Mouse (Mus musculus): ENCODE results near the gene Sesn3. TPM values are rescaled to one million over a fixed set of nuclear protein-coding genes. Genes with fewer than 3 reads are reported as not detected.
A peak's percentile ranks its signal among the peaks of the same experiment; 100 is the strongest.

The Sesn3 gene
- polyA plus RNA-seq, 1 experiment from 2014 or later: 17.7 TPM

DNA sequence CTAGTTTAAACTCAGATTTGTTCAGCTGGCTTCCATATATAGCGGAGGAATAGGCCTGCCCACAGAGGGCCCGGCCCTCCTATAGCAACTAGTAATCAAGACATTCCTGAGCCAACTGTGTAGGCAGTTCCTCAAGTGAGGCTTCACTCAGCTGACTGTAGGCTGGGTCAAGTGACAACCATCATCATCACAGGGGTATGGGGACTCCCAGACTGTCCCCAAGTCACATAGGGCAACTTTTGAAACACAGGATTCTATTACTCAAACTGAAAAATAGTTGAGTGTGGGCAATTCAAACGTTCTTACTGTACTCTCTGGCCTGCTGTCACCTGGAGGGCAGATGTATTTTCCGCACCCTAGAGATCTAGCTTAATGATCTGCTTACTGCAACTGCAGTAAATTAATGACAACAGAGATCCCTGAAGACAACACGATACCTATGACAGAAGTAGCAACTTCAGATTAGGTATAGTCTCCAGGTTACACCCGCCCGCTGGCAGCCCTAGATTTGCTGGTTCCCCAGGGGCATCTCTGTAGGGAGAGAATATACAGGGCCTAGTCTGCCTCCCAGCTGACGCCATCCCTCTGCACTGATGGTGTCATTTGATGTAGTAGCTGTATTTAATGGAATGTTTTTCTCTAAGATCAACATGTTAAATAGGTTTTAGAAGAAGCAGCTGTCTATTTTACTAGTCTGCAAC, 87.4 kb downstream of the Sesn3 start:
- 0 out of 2 replicates have a peak, but pooled peaks cover 4% of the 10 kb centered on the region for H3K36me3 ChIP-seq
- ATAC-seq (ENCODE audit: insufficient number of reproducible peaks, low FRiP score, low TSS enrichment, low read depth): peak; percentile 71
- H3K4me2 ChIP-seq (replicated peaks): no peak overlapping the region
- no peaks in the 10 kb centered on the region for H3K27me3 ChIP-seq
- H3K9ac ChIP-seq: no peak overlapping the region
- 77% methylated on average over 8 of the region's 8 CpGs for WGBS
- H3K4me3 ChIP-seq (replicated peaks): no peak overlapping the region
- H3K9me3 ChIP-seq (replicated peaks): no peaks in the 10 kb centered on the region
- no peak overlapping the region for H3K27ac ChIP-seq (replicated peaks)
- peaks cover 8% of the 10 kb centered on the region; the same call in 1 of the 2 replicates for H3K4me1 ChIP-seq

DNA sequence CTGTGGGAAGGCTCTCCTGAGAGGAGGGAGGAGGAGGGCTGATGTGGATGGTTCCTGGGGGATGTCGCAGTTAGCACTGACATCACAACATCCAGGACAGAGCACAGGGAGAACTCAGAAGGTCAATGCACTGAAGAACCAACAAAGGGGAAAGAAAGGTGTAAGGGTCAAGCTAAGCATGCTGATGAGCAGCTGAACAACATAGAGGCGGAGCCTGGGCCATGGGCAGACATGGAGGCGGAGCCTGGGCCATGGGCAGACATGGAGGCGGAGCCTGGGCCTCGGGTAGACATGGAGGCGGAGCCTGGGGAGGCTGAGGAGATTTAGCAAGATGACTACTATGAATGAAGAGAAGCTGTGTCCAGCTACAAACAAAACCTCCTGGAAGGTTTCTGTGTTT, 88.7 kb downstream of the Sesn3 start:
- no peak overlapping the region for H3K4me3 ChIP-seq (replicated peaks)
- H3K9ac ChIP-seq: no peak overlapping the region
- no peak overlapping the region for H3K27ac ChIP-seq (replicated peaks)
- no peaks in the 10 kb centered on the region for H3K9me3 ChIP-seq (replicated peaks)
- H3K27me3 ChIP-seq: no peaks in the 10 kb centered on the region
- peaks cover 8% of the 10 kb centered on the region; the same call in 1 of the 2 replicates for H3K4me1 ChIP-seq
- H3K4me2 ChIP-seq (replicated peaks): no peak overlapping the region
- no peaks in the 10 kb centered on the region for H3K36me3 ChIP-seq
- WGBS: 90% methylated on average over 6 of the region's 6 CpGs
- peak; percentile 34; the same call in 1 of the 2 replicates for ATAC-seq (ENCODE audit: insufficient number of reproducible peaks, low FRiP score, low TSS enrichment, low read depth)

DNA sequence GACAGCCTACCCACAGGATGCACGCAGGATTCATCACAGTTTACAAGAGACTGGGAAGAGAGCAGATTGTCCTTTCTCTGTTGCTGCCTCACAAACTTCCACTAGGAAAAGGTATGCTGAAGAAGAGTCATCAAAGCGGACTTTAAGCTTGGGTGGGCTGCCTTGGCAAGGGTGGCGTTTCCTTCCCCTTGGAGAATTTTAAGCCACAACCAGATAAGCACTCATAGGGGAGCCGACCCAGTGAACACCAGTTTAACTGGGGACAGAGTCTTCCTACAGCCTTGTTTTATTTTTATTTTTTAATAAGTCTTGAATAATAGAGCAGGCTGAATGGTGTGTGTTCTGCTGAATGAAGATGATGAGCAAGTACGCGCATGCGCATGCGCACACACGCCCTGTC, 89.9 kb downstream of the Sesn3 start:
- peaks cover 8% of the 10 kb centered on the region; the same call in 1 of the 2 replicates for H3K4me1 ChIP-seq
- no peaks in the 10 kb centered on the region for H3K9me3 ChIP-seq (replicated peaks)
- H3K4me2 ChIP-seq (replicated peaks): no peak overlapping the region
- H3K27me3 ChIP-seq: no peaks in the 10 kb centered on the region
- H3K4me3 ChIP-seq (replicated peaks): no peak overlapping the region
- WGBS: 91% methylated on average over 9 of the region's 9 CpGs
- H3K36me3 ChIP-seq: 0 out of 2 replicates have a peak, but pooled peaks cover 3% of the 10 kb centered on the region
- no peak for ATAC-seq (ENCODE audit: insufficient number of reproducible peaks, low FRiP score, low TSS enrichment, low read depth)
- H3K27ac ChIP-seq (replicated peaks): no peak overlapping the region
- H3K9ac ChIP-seq: no peak overlapping the region

- H3K27ac ChIP-seq (replicated peaks): peak overlapping the region; percentile 34; the same call in 1 of the 2 replicates
- ATAC-seq (ENCODE audit: insufficient number of reproducible peaks, low FRiP score, low TSS enrichment, low read depth): no peak
Observed at GRCm38 (mm10) chr9:14365481-14366125, 90.7 kb downstream of the Sesn3 start.

GRCm38 (mm10) chr9:14367850-14368249, 93.0 kb downstream of the Sesn3 start:
- no peak for ATAC-seq (ENCODE audit: insufficient number of reproducible peaks, low FRiP score, low TSS enrichment, low read depth)
- H3K27me3 ChIP-seq: no peaks in the 10 kb centered on the region
- H3K4me1 ChIP-seq: peaks cover 8% of the 10 kb centered on the region; the same call in 1 of the 2 replicates
- H3K27ac ChIP-seq (replicated peaks): no peak overlapping the region
- no peak overlapping the region for H3K4me2 ChIP-seq (replicated peaks)
- 94% methylated on average over 4 of the region's 4 CpGs for WGBS
- H3K4me3 ChIP-seq (replicated peaks): no peak overlapping the region
- H3K9ac ChIP-seq: no peak overlapping the region
- 0 out of 2 replicates have a peak, but pooled peaks cover 3% of the 10 kb centered on the region for H3K36me3 ChIP-seq
- no peaks in the 10 kb centered on the region for H3K9me3 ChIP-seq (replicated peaks)

More at GRCm38 (mm10) chr9:14365481-14366125, 90.7 kb downstream of the Sesn3 start:
- Histone ChIP-seq H3K9me3 (replicated peaks) (no peaks in the 10 kb centered on the region), H3K27me3 (no peaks in the 10 kb centered on the region), H3K4me2 (replicated peaks) (no peak overlapping the region), H3K36me3 (0 out of 2 replicates have a peak, but pooled peaks cover 3% of the 10 kb centered on the region), H3K9ac (no peak overlapping the region), H3K4me1 (peaks cover 8% of the 10 kb centered on the region; the same call in 1 of the 2 replicates), H3K4me3 (replicated peaks) (no peak overlapping the region)
- 54% methylated on average over 4 of the region's 4 CpGs for whole genome bisulfite sequencing

DNA sequence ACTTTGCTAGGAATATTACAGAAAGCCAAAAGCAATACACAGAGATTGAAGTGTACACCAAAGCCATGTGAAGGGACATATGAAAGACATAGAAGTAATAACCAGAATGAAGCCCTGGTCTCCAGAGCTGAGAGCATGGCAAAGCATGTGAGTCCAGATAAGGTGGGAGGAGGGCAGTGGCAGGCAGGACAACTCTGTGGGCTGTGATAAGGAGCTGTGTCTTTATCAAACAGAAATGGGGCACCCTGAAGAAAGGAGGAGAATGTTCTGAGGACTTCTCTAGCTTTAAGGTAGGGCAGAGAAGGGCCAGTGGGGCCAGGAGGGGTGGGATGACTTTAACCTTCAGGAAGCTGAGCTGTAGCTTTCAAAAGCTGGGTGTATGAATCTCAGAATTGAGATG, 94.4 kb downstream of the Sesn3 start:
- Histone ChIP-seq H3K9ac (no peak overlapping the region), H3K4me3 (replicated peaks) (no peak overlapping the region), H3K9me3 (replicated peaks) (no peaks in the 10 kb centered on the region), H3K4me2 (replicated peaks) (no peak overlapping the region), H3K36me3 (0 out of 2 replicates have a peak, but pooled peaks cover 3% of the 10 kb centered on the region), H3K27ac (replicated peaks) (no peak overlapping the region), H3K4me1 (peaks cover 8% of the 10 kb centered on the region; the same call in 1 of the 2 replicates), H3K27me3 (no peaks in the 10 kb centered on the region)
- no peak for ATAC-seq (ENCODE audit: insufficient number of reproducible peaks, low FRiP score, low TSS enrichment, low read depth)

GRCm38 (mm10) chr9:14372440-14372839, 97.6 kb downstream of the Sesn3 start:
- H3K4me1 ChIP-seq: no peaks in the 10 kb centered on the region
- H3K36me3 ChIP-seq: 0 out of 2 replicates have a peak, but pooled peaks cover 3% of the 10 kb centered on the region
- H3K9me3 ChIP-seq (replicated peaks): no peaks in the 10 kb centered on the region
- H3K9ac ChIP-seq: no peak overlapping the region
- H3K27ac ChIP-seq (replicated peaks): no peak overlapping the region
- no peak overlapping the region for H3K4me3 ChIP-seq (replicated peaks)
- no peak for ATAC-seq (ENCODE audit: insufficient number of reproducible peaks, low FRiP score, low TSS enrichment, low read depth)
- H3K27me3 ChIP-seq: no peaks in the 10 kb centered on the region
- H3K4me2 ChIP-seq (replicated peaks): no peak overlapping the region

- 81% methylated on average over 4 of the region's 4 CpGs for WGBS
- Histone ChIP-seq H3K9ac (no peak overlapping the region), H3K27me3 (no peaks in the 10 kb centered on the region), H3K36me3 (no peaks in the 10 kb centered on the region), H3K9me3 (replicated peaks) (no peaks in the 10 kb centered on the region), H3K27ac (replicated peaks) (no peak overlapping the region), H3K4me3 (replicated peaks) (no peak overlapping the region), H3K4me1 (peaks cover 15% of the 10 kb centered on the region; the same call in 1 of the 2 replicates), H3K4me2 (replicated peaks) (no peak overlapping the region)
- ATAC-seq (ENCODE audit: insufficient number of reproducible peaks, low FRiP score, low TSS enrichment, low read depth): no peak
Observed at GRCm38 (mm10) chr9:14376149-14376548, 101.3 kb downstream of the Sesn3 start.

GRCm38 (mm10) chr9:14378151-14378550, 103.3 kb downstream of the Sesn3 start:
- no peaks in the 10 kb centered on the region for H3K36me3 ChIP-seq
- ATAC-seq (ENCODE audit: insufficient number of reproducible peaks, low FRiP score, low TSS enrichment, low read depth): no peak
- no peak overlapping the region for H3K4me2 ChIP-seq (replicated peaks)
- no peaks in the 10 kb centered on the region for H3K27me3 ChIP-seq
- 85% methylated on average over 2 of the region's 2 CpGs for WGBS
- H3K27ac ChIP-seq (replicated peaks): no peak overlapping the region
- no peak overlapping the region for H3K4me3 ChIP-seq (replicated peaks)
- H3K9me3 ChIP-seq (replicated peaks): no peaks in the 10 kb centered on the region
- peaks cover 21% of the 10 kb centered on the region; the same call in 1 of the 2 replicates for H3K4me1 ChIP-seq
- H3K9ac ChIP-seq: no peak overlapping the region

DNA sequence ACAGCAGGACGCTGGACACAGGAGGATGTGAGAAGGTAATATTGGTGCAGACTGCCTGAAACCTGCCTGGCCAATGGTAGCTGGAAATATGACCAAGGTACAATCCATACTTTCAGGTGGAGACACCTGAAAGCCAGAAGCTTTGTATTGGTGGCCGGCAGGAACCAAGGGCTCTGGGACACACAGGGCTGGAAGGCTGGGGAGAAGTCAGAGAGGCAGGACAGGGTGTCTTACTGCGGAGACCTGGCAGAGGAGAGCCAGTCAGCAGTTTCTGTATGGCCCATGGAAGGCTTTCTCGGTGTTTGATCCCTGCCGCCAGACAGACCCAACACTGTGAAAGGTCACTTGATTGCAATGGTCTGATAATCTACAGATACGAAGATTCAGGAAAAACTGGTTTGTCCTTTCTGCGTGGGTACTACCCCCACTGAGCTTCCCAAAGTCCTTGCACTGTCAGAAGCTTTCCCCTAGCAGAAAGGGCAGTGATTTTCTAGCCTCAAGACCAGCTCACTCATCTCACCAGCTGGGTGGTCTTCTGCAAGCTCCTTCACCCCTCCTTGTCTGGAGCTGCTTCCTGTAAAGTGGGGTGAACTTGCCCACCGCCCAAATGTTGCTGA, 105.0 kb downstream of the Sesn3 start:
- Histone ChIP-seq H3K27ac (replicated peaks) (peak overlapping the region; percentile 82; the same call in 1 of the 2 replicates), H3K9ac (peak overlapping the region; percentile 68; the same call in 1 of the 2 replicates)
- no peak for ATAC-seq (ENCODE audit: insufficient number of reproducible peaks, low FRiP score, low TSS enrichment, low read depth)

More for the DNA sequence above, 105.0 kb downstream of the Sesn3 start:
- H3K36me3 ChIP-seq: no peaks in the 10 kb centered on the region
- H3K27me3 ChIP-seq: no peaks in the 10 kb centered on the region
- peaks cover 21% of the 10 kb centered on the region; the same call in 1 of the 2 replicates for H3K4me1 ChIP-seq
- peak overlapping the region; percentile 76 for H3K4me3 ChIP-seq (replicated peaks)
- H3K4me2 ChIP-seq (replicated peaks): peak overlapping the region; percentile 94
- no peaks in the 10 kb centered on the region for H3K9me3 ChIP-seq (replicated peaks)
- WGBS: 24% methylated on average over 8 of the region's 8 CpGs
